Mouse (Mus musculus) kidney, postnatal 36 days (tissue): Measurements from ENCODE around the gene Pin1.
A peak's percentile ranks its signal among the peaks of the same experiment; 100 is the strongest.
"Not testable (repeated sequence)": the region's sequence is repeated elsewhere in the genome, so short reads cannot be mapped to it uniquely, and the experiment has no call there.

Source experiments
- DNase-seq, 2 experiments: peaks; one replicate each; pipeline ENCODE4 v3.0.0; 2021 to 2022; ENCODE audit warnings: mixed read lengths in 2 of 2

Pin1 gene

DNA sequence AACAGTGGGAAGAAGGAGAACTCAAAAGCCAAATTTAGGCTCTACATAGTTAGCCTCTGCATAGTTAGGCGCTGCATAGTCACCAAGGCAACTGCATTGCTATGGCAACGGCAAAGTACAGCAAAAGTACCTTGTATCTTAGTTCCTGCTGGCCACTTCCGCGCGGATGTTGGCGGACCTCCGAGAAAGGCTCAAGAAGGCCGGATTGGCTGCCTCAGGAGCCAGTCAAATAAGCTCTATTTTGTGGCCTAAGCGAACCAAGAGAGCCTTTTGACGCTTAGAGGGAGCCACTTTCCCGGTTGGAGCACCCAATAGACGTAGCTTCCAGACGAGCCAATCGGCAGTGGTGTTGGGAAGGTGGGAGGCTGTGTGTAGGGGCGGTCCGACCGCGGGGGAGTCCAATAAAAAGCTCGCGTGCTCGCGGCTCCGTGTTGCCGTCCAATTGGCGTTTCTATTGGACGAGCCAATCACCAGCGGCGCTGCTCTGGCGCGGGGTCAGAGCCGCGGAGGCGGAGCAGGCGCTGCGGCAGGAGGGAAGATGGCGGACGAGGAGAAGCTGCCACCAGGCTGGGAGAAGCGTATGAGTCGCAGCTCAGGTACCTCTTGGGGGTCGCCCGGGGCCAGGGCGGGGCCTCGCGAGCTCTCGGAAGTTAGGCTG is at the start of gene Pin1:
Gene Pin1 (plus strand): TSS at position 494 of the 658 bp plus-strand sequence.
- DNase-seq, result peak; percentile 99 to 100

DNA sequence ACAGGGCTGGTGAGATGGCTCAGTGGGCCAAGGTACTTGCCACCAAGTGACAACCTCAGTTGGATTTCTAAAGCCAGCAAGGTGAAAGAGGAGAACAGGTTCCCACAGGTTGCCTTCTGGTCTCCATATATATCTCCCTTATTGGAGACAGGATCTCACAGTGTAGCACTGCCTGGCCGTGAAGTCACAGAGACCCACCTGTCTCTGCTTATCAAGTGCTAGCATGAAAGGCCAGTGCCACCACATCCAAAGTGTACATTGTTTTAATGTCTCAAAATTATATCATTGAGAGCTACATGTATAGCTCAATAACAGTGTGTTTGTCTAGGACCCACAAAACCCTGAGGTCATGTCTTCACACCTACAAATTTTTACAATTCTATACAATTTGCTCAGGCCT is 45.6 kb upstream of the Pin1 start:
- DNase-seq, result no peak

DNA sequence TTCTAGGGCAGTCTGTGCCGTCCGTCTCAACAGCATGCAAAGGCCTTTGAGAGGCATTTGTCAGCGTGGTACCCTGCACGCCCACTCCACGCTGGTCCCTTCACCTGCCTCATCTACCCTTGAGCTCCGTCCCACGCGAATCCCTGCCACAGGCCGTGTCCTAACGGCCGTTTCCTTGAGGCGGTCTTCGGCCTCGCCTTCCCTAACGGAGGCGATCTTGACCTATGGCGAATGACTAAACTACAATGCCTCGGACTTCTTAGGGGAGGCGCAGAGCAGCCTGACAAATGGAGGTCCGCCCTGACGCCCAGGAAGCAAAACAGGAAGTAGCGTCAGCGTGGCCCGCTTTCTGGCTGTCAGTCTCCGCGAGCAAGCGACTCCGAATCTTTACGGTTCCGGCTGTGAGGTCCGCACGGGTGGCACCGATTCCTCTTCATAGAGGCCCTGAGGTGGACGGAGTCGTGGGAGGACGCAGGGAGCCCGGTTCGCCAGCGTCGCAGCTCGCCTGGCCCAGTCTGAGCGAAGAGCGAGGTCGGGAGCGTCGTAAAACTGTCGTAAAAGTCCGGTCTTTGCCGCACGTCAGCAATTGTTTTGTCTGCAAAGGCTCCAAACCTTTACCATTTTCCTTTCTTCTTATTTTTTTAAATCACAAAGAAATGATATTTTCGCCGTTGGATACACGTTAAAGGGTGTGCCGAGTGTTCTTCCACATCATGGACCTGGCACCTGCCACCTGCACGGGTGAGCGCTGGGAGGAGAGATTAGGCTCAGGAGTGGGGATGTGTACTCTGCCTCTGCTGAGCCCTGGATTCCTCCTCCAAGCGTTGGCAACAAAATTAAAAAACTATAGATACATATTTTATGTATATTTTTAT is 44.6 kb upstream of the Pin1 start:
- peak; percentile 86 to 87 for DNase-seq

DNA sequence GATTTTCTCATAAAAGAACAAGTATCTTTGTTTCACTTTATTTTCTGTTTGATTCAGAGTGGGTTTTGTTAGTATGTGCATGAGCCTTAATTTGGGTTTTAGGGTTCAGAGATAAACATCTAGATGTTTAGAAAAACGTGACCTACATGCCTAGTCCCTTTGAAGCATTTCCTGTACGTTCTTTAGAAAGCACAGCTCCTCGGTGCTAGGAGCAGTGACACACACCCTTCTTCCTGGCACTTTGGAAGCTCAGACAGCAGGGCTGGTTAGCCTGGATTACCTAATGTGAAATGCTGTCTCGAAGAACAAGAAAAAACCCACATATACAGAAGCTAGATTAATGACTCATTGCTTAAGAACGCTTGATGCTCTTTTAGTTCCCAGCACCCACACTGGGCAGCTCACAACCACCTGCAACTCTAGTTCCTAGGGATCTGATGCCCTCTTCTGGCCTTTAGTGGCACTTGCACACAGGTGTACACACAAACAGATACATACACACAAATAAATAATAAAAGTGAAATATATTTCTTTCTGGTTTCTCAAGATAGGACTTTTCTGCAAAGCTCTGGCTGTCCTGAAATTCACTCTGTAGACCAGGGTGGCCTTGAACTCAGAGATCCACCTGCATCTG is 41.9 kb upstream of the Pin1 start:
- DNase-seq, result no peak

DNA sequence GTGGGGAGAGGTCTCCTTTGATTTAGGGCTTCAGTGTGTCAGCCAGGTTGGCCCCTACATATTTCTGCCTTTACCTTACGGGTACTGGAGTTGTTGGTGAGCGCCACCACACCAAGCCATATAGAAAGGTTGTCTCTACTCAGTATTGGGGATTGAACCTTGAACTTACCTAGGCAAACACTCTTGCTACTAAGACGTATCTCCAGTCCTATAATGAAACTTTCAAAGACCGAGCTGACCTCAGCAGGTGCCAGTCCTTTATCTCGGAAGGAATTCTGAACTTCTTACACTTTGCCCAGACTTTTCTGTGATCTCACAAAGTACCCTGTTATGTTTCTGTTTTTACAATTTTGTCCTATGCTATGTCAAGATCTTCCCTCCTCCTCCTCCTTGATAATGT is 39.9 kb upstream of the Pin1 start:
- no peak for DNase-seq

DNA sequence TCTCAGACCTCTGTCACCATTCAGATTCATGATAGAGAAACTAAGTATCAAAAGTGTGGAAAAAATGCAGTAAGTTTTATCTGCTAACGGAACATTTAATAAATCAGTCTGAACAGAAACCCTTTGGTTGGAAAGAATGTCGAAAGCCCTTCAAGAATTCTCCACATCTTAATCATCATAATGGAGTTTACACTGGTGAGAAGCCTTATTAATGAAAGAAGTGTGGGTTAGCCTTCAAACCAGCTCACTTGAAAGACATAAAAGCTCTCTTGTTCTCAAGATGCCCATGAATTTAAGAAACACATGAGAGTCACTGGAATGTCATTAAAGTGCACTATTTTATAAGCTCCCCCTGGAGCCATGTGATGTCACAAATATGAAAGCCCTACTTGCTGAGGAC is 35.2 kb upstream of the Pin1 start:
- DNase-seq, result no peak

DNA sequence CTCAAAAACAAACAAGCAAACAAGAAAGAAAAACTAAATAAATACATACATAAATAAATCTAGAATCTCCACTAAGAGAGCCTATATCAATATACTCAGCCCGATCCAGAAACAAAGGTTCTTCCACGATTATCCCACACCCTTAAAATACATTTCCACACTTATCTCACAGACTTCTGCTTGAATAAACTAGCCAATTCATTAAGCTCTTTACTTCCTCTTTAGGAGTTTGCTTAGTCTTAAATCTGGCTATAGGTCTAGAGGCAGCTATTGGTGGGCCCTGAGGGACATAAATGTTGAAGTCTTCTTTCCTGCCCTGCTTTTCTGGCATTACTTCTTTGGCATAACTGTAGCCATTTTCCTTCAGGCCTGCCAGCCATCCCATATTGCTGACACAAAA is 20.6 kb upstream of the Pin1 start:
- DNase-seq, result no peak

DNA sequence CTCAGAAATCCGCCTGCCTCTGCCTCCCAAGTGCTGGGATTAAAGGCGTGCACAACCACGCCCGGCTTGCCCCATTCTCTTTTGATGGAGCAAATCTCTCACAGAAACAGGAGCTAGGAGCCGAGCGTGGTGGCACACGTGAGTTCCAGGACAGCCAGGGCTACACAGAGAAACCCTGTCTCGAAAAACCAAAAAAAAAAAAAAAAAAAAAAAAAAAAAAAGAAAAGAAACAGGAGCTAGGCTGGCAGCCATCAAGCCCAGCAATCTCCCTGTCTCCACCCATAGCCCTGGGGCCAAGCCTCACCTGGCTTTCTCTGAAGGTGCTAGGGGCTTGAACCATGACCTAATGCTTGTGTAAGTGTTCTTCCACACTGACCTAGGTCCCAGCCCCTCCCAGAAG is 16.2 kb upstream of the Pin1 start:
- DNase-seq, result not testable (repeated sequence)

DNA sequence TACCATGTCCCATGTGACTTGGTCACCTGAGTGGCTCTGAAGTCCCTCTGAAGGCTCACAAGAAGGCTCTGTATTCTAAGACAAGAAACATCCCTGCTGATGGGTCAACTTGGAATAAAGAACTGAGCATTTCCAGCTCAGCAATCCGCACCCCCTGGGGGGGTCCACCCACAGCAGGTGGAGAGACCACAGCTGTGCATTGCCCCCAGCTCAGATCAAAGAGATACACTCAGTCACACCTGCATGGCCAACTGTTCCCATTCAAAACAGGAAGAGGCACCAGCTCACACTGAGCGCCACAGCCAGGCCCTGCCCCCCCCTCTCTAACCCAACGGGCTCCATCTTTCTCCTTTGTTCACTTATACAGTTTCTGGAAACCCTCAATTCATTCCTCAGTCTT is 15.6 kb upstream of the Pin1 start:
- no peak for DNase-seq

DNA sequence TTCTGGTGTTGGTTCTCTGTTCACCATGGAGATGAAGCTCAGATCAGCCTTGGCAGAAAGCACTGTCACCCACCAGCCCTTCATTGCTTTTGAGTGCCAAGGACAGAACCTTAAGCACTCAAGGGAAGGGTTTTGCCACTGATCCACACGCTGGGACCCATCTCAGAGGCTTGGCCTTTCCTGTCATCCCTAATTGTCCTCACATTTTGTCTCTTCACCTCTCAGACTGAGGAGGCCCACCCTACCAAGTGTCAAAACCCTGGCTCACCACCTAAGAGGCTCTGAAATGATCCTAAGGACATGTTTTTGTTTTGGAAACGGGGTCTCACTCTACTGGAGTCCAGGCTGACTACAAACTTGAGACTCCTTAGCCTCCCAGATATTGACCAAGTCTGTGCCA is 15.1 kb upstream of the Pin1 start:
- DNase-seq, result no peak

DNA sequence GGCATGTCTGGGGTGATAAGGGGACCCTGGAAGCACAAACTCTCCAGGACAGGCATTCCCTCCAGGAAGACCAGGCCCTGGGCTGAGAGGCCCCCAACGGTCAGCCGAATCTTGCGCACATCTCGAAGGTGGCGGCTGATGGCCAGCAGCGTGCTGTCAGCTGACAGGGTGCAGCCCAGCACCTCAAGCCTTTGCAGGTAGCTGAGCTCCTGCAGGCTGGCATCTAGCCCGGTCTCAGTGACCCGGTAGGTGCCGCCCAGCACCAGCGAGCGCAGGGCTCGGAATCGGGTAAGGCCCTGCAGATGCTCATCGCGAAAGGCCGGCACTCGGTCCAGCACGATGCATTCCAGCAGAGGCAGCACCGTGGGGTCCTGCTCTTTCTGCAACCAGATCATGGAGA is 13.3 kb upstream of the Pin1 start:
- DNase-seq, result no peak

DNA sequence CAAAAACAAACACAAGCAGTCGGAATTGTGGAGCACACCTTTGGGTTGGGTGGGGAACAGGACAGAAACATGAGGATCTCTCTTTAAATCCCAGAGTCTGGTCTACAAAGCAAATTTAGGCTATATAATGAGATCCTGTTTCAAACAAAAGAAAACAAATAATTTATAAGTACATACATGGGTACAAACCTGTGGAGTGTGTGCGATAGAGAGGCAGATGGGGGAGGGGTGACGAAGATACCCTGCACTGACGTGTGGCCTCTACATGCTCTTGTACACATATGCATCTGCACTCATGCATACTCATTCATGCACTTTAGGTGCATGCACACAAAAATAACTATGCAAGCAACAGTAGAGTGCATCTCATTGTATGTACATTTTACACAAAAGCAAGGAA is 12.4 kb upstream of the Pin1 start:
- no peak for DNase-seq

DNA sequence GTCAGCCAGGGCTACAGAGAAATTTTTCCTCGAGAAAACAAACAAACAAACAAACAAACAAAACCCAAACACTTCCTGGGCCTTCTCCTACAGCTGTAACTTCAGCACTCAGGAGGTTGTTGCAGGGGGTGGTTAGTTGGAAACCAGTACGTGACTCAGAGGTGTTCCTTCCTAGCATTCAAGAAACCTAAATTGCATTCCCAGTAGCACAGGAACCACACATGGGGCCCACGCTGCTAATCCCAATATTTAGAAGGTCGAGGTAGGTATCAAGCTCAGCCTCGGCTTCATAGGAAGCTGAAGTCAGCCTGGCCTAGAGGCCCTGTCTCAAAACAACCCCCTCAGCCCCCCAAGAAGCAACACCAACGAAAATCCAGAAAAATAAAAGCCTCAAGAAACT is 10.4 kb upstream of the Pin1 start:
- DNase-seq, result no peak

DNA sequence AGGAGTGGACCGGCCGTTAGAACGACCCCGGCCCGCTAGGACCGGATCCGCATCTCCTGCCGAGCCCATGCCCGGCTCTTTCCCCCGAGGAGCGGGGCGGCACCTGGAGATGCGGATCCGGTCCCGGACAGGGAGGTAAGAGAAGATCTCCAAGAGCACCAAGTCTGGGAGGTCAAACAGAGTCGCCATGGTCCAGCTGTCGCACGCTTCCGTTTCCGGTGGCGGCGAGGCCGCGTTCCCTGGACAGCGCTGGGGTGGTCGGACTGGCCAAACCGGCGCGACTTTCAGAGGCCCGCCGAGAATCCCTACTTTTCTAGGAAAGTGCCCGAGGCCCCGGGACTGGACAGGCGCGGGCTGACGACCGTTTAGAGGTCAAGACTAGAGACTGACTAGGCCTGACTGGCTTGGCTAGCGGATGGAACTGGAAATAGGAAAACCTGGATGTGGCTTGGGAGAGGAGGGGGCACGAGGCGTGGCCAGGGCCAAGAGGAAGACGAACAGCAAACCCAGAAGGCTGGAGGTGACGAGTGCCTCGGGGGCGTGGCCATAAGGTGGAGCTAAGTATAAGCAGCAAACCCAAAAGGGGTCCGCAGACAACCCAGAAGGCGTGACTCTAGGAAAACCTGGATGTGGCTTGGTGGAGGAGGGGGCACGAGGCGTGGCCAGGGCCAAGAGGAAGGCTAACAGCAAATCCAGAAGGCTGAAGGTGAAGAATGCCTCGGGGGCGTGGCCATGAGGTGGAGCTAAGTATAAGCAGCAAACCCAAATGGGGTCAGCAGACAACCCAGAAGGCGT is 9.6 kb upstream of the Pin1 start, which contains the start of gene Ubl5:
Gene Ubl5 (plus strand): TSS at position 778 of the 795 bp plus-strand sequence.
- peak; percentile 93 to 94 for DNase-seq

DNA sequence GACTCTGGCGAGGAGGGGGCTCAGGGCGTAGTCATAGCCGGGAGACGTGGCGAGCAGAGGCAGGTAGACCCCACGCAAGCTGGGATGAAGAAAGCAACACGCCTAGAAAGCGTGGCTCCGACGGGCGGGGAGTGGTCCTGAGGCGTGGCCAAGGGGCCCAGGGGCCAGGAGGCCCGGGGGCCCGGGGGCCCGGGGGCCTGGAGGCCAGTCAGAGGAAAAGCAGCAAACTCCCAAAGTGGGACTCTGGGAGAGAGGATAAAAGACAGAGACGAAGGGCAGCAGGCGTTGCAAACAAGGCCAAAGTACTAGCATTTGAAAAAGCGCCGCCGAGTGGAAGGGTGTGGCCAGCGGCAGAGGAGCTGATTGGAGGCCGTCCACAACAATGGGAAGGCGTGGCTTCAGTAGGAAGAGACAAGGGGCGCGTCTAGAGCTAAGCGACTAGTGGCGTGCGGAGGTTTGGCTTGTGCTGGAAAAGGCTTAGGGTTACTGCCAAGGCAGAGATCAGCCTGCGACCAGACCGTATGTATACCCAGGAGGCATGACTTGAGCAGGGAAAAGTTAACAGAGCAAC is 8.9 kb upstream of the Pin1 start:
- peak; percentile 90 to 92 for DNase-seq

DNA sequence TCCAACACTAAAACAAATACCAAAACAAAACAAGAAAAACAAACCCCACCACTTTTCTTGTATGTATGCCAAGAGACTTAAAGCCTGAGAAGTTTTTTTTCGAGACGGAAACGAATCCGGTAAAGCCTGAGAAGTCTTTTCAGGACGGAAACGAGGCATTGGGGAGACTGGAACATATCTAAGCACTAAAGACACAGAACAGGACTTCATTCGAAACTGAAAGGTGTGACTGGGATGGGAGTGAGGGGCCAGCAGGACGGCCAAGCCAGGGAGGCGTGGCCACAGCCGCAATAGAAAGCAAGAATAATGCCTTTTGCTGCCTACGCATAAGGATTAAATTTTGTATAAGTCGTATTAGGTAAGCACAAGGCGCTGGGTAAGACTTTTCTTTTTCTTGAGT is 8.1 kb upstream of the Pin1 start:
- DNase-seq, result no peak

DNA sequence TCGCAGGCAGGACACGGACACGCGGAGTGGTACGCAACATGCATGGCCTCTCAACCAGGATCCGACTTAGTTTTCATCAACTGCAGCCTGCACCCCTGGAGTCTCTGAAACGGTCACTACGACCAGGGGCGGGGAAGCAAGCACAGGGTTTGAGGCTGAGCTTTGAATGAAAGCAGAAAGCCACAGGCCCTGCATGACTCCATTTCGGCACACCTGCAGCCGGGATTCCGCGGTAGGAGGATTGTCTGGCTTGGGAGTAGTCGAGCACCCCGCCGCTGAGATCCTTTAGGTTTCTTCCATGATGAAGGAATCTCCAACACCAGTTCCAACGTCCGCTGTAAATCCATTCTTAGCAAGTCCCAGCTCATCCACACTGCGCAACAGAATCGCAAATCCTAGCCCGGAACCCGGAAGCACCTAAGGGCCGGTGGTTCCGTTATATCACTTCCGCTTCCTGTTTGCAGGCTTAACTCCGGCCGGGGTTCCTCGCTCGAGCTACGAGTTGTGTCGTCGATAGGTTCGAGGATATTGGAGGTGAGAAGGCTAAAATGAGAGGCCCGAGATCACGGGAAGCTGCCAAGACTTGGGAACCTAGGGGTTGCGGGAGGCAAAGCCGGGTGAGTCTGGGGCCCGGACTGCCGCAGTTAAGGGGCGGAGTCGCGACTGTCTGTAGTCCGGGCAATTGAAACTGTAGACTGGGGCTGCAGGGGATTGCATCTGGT is 7.4 kb upstream of the Pin1 start, which contains the start of gene Fbxl12:
Gene Fbxl12 (minus strand): TSS at position 408 of the 722 bp plus-strand sequence.
- DNase-seq, result peak; percentile 85

DNA sequence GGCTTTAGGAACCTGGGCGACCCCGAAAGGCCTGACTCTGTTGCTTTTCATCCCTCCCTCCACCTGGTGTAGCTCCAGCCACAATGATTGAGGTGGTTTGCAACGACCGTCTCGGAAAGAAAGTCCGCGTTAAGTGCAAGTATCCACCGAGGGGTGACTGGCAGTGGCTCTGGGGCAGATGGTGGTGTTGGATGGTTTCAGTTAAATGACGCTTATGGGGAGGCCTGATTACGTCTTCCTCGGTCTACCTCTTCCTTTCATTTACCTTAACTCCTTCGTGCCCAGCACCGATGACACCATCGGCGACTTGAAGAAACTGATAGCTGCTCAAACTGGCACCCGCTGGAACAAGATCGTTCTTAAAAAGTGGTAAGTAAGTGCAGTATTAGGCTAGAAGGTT is 6.8 kb upstream of the Pin1 start:
- no peak for DNase-seq

DNA sequence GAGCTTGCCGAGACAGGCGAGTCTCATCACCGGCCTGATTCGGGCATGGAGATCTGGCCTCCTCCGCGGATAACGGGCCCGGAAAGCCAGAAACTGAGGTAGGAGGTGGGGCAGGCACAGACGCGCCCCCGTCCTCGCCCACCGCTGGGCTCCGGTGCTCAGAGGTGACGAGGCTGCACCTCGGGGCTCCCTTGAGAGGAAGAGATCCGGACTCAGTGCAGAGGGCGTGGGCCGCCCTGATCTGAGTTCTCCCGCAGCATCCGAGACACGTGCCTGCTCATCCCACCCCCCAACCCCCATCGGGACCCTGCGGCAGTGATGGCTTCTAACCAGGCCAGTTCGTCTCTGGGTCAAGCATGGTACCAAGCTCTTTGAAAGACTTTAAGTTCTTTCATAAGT is 364 bp downstream of the Pin1 start:
- DNase-seq, result no peak

DNA sequence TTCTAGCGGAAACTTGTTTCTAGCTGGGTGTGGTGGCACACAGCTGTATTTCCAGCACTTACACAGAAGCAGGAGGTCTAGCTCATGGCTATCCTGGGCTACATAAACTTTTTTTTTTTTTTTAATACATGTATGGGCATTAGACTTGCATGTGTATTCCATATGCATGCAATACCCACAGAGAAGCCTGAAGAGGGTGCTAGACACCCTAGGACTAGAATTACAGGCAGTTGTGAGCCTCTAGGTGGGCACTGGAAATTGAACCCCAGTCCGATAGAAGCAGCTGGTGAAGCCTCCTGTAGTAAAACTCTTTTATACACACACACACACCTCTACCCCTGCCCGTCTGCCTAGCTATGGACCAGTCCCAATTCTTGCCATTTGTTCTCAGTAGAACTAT is 2.0 kb downstream of the Pin1 start:
- no peak for DNase-seq

DNA sequence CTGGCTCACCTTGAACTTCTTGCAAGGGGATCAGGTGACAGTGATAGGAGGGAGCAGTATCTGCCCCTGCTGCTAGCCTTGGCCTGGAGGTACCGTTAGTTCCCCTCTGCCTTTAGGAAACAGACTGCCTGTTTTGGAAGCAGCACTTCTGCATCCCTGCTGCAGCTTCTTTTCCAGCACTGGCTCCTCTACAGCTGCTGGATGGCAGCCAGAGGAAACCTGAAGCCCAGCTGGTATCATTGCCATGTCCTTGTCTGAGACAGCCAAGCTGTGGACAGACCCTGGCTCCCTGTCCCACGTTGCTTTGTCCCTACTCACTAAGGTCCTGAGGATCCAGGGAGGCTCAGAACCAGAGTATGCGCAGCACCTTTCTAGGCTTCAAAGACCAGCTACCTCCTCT is 5.7 kb downstream of the Pin1 start:
- no peak for DNase-seq

DNA sequence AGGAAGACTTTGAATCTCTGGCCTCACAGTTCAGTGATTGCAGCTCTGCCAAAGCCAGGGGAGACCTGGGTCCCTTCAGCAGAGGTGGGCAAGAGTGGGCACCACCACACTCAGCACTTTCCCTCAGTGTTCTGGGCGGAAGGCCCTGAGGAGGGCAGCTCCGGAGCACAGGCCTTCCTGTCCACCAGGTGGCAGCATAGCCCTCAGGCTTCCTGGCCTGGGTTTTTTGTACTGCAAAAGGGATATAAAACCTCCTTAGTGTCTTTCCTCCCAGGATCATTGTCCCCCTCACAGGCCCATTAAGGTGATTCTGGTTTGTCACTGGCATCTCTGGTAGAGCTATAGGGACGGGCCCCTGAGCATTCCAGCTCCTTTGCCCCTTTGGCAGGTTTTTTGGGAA is 10.4 kb downstream of the Pin1 start:
- DNase-seq, result peak; percentile 58 to 86
